ENCODE assay signal across 11 mouse cellular contexts in the genomic region with DNA sequence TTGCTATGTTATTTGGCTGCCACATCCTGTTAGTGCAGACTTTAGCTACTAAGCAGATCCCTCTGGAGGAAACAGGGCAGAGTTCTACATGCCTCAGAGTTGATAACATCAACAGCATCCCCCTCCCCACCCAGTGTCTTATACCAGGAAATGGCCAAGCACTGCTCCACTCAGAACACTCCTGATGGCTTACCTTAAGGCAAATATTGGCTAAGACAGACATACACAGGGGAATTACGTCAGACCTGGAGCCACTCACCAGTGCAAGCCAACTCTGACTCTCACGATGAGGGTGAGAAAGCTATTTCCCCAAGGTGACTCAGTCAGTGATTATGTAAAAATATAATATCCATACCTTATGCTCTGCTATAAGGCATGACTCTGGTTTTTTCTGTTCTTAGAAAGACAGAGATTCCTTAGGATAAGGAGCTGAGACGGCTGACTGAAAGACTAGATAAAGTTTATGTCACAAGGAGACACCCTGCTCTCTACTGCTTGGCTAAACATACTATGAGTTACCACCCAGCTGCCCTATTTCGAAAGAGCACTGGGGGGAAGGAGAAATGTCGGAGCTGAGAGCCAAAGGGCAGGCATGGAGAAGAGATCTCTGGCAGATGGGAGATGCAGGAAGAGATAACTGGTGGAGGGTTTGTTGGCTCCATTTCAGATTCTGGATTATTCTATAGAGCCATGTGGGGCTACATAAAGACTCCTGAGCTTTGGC. TPM values are rescaled to one million over a fixed set of nuclear protein-coding genes. Genes with fewer than 3 reads are reported as not detected.
DNase-seq lines count a peak whose midpoint lies in the region; ATAC-seq lines count a peak whose summit lies in the region.
"Had no signal": no experiment of that assay in that cellular context is flagged by ENCODE, and none has a peak within 500 bp of the region (broad histone marks: within the 10 kb centered on the region; RNA-seq: fewer than 3 reads in every experiment).

No protein-coding gene starts in this region.

- ATAC-seq in megakaryocyte progenitor cell, adult 5-6 weeks (replicated peaks; ENCODE audit: poor library complexity): peak; percentile 70
- ATAC-seq in frontal cortex, adult (ENCODE audit: low TSS enrichment): no peak

- peak; percentile 30 for DNase-seq in lung, postnatal 10 days
- DNase-seq in lung, postnatal 14 days: no peak
- DNase-seq in adipocyte (ENCODE audit: low spot score): peak; percentile 25
- DNase-seq in yolk sac, embryonic 10.5 days (ENCODE audit: low spot score): peak; percentile 88
- no peak for DNase-seq in layer of hippocampus, adult 9-10 months (ENCODE audit: low spot score)
- DNase-seq in spleen, postnatal 10 days (ENCODE audit: low spot score in 2 of 2): no peak
- DNase-seq: kidney, adult 2 months; right cerebral cortex, adult 18-20 months had no signal

RNA-seq across cellular contexts. Expression of a gene that starts 23.8 kb away (rescaled TPM):
- 0.35 TPM in 1 of 2 replicates, not detected in the other for total RNA-seq in megakaryocyte progenitor cell, adult 5-6 weeks (2015)
- total RNA-seq in megakaryocyte progenitor cell, adult 5-6 weeks (2017): 0.51 and 0.54 TPM in 2 replicates
- total RNA-seq: left cerebral cortex, adult 18-20 months had no signal

RNA-seq across cellular contexts. Expression of a gene that starts 58.0 kb away (rescaled TPM):
- total RNA-seq in megakaryocyte progenitor cell, adult 5-6 weeks (2015): 107 and 121 TPM in 2 replicates
- total RNA-seq in megakaryocyte progenitor cell, adult 5-6 weeks (2017): 54.6 and 63.6 TPM in 2 replicates

Comparison
In these comparisons a context has a peak if more than half of its experiments do, and no peak if none do; other contexts are left out.
1. DNase-seq: peak in lung, postnatal 10 days (single experiment), adipocyte (single experiment) and yolk sac, embryonic 10.5 days (single experiment); none in lung, postnatal 14 days (single experiment), layer of hippocampus, adult 9-10 months (single experiment) and spleen, postnatal 10 days (0 of 2).